Mouse (Mus musculus): ENCODE measurements around the gene Rogdi. TPM values are rescaled to one million over a fixed set of nuclear protein-coding genes. Genes with fewer than 3 reads are reported as not detected.

The Rogdi gene
- polyA plus RNA-seq, 1 experiment: 251 TPM

DNA sequence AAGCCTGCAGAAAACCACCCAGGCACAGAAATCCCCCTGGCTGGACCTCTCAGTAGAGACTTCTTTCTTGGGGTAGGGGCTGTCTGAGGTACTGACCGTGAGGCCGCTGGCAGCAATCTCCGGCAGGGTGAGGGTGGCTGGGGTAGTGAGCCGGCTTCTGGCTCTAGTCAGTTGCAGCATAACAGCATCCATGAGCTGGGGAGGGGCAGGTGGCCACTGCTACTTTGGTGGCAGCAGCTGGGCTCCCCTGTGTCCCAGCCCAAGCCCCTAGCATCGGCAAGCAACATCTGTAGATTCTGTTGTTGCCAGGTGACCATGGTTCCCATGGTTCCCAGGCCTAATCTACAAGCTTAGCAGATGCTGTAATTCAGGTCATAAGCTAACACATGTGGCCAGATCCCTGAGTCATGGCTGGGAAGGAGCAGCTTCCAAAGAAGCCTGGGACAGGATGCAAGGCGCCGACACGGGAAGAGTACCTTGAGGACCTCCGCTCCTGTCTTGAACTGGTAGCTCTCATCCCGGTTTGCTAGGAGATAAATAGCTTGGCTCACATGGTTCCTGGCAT lies 2.9 kb downstream of the Rogdi start:
- no peak overlapping the region for H3K4me3 ChIP-seq (ENCODE audit: insufficient read depth, low read depth, low read length)
- 92% methylated on average over 10 of the region's 10 CpGs for WGBS
- peaks cover 15% of the 10 kb centered on the region for H3K4me1 ChIP-seq (ENCODE audit: control insufficient read depth, insufficient read depth, low read length)
- H3K27ac ChIP-seq (ENCODE audit: insufficient read depth, low read depth, low read length): no peak overlapping the region
- H3K36me3 ChIP-seq (ENCODE audit: control insufficient read depth, insufficient read depth, low read length): no peaks in the 10 kb centered on the region
- no peak for TF ChIP-seq POLR2A (IDR thresholded peaks at IDR 0.05; ENCODE audit: low read depth, low read length)
- TF ChIP-seq CTCF (conservative IDR thresholded peaks at IDR 0.05; ENCODE audit: insufficient read depth, insufficient read length, low read depth, low read length): no peak
- H3K27me3 ChIP-seq (replicated peaks; ENCODE audit: control insufficient read depth, insufficient read depth, low read length): no peaks in the 10 kb centered on the region
- DNase-seq: no peak

DNA sequence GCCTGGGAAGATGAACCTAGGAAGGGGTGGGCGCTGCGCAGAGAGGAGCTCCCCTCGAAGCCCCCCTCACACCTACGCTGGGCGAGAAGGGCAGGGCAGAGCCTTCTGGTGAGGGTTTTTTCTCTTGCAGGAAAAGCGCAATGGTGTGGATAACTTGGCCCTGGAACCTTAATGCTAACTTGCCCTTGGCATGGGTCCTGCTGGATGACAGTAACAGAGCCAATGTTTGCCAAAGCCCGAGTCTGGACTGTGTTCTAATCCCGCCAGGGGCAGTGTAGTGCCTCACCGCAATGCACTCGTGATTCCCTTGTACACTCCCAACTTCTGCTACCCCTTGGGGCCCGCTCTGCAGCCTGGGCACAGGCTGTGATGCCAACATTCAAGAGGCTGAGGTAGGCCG lies 5.3 kb downstream of the Rogdi start:
- Histone ChIP-seq H3K4me1 (ENCODE audit: control insufficient read depth, insufficient read depth, low read length) (peaks cover 15% of the 10 kb centered on the region), H3K27ac (ENCODE audit: insufficient read depth, low read depth, low read length) (peak overlapping the region; percentile 76), H3K36me3 (ENCODE audit: control insufficient read depth, insufficient read depth, low read length) (no peaks in the 10 kb centered on the region), H3K4me3 (ENCODE audit: insufficient read depth, low read depth, low read length) (peak overlapping the region; percentile 48; the same call in 1 of the 2 replicates), H3K27me3 (replicated peaks; ENCODE audit: control insufficient read depth, insufficient read depth, low read length) (no peaks in the 10 kb centered on the region)
- 58% methylated on average over 12 of the region's 12 CpGs for WGBS
- peak; percentile 88 for DNase-seq
- TF ChIP-seq CTCF (conservative IDR thresholded peaks at IDR 0.05; ENCODE audit: insufficient read depth, insufficient read length, low read depth, low read length): 0 out of 2 replicates have a peak, but pooled peaks have one; percentile 17
- TF ChIP-seq POLR2A (IDR thresholded peaks at IDR 0.05; ENCODE audit: low read depth, low read length): no peak

DNA sequence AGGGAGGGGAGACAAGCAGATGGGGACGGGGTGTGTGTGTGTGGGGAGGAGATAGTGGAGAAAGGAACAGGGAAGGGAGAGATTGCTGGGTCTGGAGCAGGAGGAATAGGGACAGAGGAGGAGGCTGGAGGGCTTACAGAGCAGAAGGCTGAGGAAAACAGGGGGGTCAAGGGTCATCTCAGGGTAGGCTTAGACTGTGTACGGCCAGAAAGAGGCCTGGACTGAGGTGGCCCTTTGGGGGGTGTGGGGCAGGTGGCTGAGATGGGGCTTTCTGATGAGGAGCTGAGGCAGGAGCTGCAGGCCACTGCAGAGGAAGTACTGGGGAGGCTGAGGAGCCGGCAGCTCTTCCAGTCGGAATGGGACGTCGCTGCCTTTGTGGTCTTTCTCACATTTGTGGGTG lies 5.9 kb downstream of the Rogdi start:
- Histone ChIP-seq H3K27me3 (replicated peaks; ENCODE audit: control insufficient read depth, insufficient read depth, low read length) (no peaks in the 10 kb centered on the region), H3K36me3 (ENCODE audit: control insufficient read depth, insufficient read depth, low read length) (no peaks in the 10 kb centered on the region), H3K4me1 (ENCODE audit: control insufficient read depth, insufficient read depth, low read length) (peaks cover 12% of the 10 kb centered on the region), H3K27ac (ENCODE audit: insufficient read depth, low read depth, low read length) (peak overlapping the region; percentile 76), H3K4me3 (ENCODE audit: insufficient read depth, low read depth, low read length) (peak overlapping the region; percentile 48)
- DNase-seq: peak; percentile 40
- 37% methylated on average over 6 of the region's 6 CpGs for WGBS
- TF ChIP-seq CTCF (conservative IDR thresholded peaks at IDR 0.05; ENCODE audit: insufficient read depth, insufficient read length, low read depth, low read length): no peak
- no peak for TF ChIP-seq POLR2A (IDR thresholded peaks at IDR 0.05; ENCODE audit: low read depth, low read length)

DNA sequence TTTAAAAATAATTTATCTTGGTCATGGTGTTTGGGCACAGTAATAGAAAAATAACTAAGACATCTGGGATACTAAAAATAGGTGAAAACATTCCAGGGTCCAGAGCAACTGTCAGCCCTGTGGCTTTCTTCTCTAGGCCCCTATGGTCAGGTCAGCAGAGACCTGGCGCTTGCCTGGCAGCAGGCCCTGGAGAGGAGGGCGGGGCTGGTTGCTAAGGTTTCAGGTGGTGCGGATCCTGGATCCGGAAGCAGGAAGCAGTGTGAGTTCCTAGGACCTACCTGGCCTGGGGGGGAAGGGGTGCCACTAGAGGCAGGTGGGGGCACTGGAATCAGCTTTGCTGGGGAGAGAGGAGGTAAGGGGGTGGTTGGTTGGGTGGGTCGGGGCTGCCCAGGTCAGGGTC lies 6.3 kb downstream of the Rogdi start, which contains the start of gene Smim22:
Smim22 (plus strand) TSS at position 222 of the 400 bp plus-strand sequence.
- DNase-seq: peak; percentile 90
- peaks cover 8% of the 10 kb centered on the region for H3K4me1 ChIP-seq (ENCODE audit: control insufficient read depth, insufficient read depth, low read length)
- TF ChIP-seq CTCF (conservative IDR thresholded peaks at IDR 0.05; ENCODE audit: insufficient read depth, insufficient read length, low read depth, low read length): no peak
- no peak for TF ChIP-seq POLR2A (IDR thresholded peaks at IDR 0.05; ENCODE audit: low read depth, low read length)
- WGBS: 38% methylated on average over 5 of the region's 5 CpGs
- H3K4me3 ChIP-seq (ENCODE audit: insufficient read depth, low read depth, low read length): peak within 1 kb of the TSS; percentile 48
- H3K27me3 ChIP-seq (replicated peaks; ENCODE audit: control insufficient read depth, insufficient read depth, low read length): no peaks in the 10 kb centered on the region
- peak within 1 kb of the TSS; percentile 76 for H3K27ac ChIP-seq (ENCODE audit: insufficient read depth, low read depth, low read length)
- no peaks in the 10 kb centered on the region for H3K36me3 ChIP-seq (ENCODE audit: control insufficient read depth, insufficient read depth, low read length)

DNA sequence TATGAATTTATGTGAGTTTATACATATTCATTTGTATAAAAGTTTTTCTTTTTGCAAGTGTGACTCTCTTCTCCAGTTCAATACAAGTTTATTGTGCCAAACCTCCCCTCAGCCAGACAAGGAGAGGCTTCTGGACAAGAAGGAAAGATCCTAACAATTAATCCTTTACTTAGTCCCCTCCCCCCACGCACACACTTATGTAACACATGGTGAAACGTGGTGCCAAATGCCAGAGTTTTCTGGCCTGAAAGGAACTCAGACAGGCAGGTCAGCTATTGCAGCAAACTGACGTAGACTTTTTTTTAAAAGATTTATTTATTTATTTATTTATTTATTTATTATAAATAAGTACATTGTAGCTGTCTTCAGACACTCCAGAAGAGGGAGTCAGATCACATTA lies 12.7 kb downstream of the Rogdi start:
- no peak overlapping the region for H3K4me3 ChIP-seq (ENCODE audit: insufficient read depth, low read depth, low read length)
- no peak overlapping the region for H3K27ac ChIP-seq (ENCODE audit: insufficient read depth, low read depth, low read length)
- no peaks in the 10 kb centered on the region for H3K36me3 ChIP-seq (ENCODE audit: control insufficient read depth, insufficient read depth, low read length)
- WGBS: 35% methylated on average over 3 of the region's 3 CpGs
- H3K4me1 ChIP-seq (ENCODE audit: control insufficient read depth, insufficient read depth, low read length): peaks cover 6% of the 10 kb centered on the region
- H3K27me3 ChIP-seq (replicated peaks; ENCODE audit: control insufficient read depth, insufficient read depth, low read length): no peaks in the 10 kb centered on the region
- TF ChIP-seq CTCF (conservative IDR thresholded peaks at IDR 0.05; ENCODE audit: insufficient read depth, insufficient read length, low read depth, low read length) (no peak), POLR2A (IDR thresholded peaks at IDR 0.05; ENCODE audit: low read depth, low read length) (no peak)
- peak; percentile 83 for DNase-seq

DNA sequence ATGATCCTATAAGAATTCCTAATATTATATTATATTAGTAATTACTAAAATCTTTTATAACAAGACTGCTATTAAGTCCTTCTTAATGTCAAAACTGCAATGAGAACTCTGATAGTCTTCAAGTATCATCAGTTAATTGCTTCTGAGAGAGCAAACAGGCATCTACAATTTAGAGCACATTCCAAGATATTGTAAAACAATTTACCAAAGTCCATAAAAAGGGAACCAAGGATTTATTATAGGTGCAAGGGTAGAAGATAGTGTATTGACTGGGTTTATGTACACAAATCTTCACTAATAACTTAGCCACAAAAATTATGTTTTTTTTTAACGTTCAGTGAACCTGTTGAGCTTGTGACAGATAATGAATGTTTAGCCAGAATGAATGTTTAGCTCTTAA lies 14.4 kb downstream of the Rogdi start:
- no peaks in the 10 kb centered on the region for H3K36me3 ChIP-seq (ENCODE audit: control insufficient read depth, insufficient read depth, low read length)
- no peak for TF ChIP-seq POLR2A (IDR thresholded peaks at IDR 0.05; ENCODE audit: low read depth, low read length)
- no peak for TF ChIP-seq CTCF (conservative IDR thresholded peaks at IDR 0.05; ENCODE audit: insufficient read depth, insufficient read length, low read depth, low read length)
- DNase-seq: no peak
- 59% methylated on average over 1 of the region's 1 CpGs for WGBS
- no peak overlapping the region for H3K4me3 ChIP-seq (ENCODE audit: insufficient read depth, low read depth, low read length)
- no peak overlapping the region for H3K27ac ChIP-seq (ENCODE audit: insufficient read depth, low read depth, low read length)
- no peaks in the 10 kb centered on the region for H3K27me3 ChIP-seq (replicated peaks; ENCODE audit: control insufficient read depth, insufficient read depth, low read length)
- peaks cover 6% of the 10 kb centered on the region for H3K4me1 ChIP-seq (ENCODE audit: control insufficient read depth, insufficient read depth, low read length)

DNA sequence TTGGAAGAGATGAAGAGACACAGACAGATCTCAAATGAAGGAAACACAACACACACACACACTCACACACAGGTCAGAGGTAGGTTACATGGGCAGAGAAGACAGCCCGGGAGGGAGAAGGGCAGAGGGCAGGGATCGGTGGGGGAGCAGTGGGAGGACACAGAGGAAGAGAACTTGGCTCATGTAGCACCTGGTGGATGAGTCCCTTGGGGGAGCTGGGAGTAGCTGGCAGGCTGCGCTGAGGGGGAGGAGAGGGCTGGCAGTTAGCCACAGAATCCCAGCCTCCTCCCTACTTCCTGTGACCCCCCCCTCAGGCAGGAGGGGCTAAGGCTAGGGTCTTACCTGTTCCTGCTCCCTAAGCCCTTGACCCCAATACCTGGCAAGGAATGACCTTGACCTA lies 15.8 kb downstream of the Rogdi start, which contains the start of gene Sept12:
Sept12 (minus strand) TSS at position 300 of the 400 bp plus-strand sequence.
- peaks cover 6% of the 10 kb centered on the region for H3K4me1 ChIP-seq (ENCODE audit: control insufficient read depth, insufficient read depth, low read length)
- no peak within 1 kb of the TSS for H3K4me3 ChIP-seq (ENCODE audit: insufficient read depth, low read depth, low read length)
- no peaks in the 10 kb centered on the region for H3K36me3 ChIP-seq (ENCODE audit: control insufficient read depth, insufficient read depth, low read length)
- peak; percentile 55 for DNase-seq
- WGBS: 13% methylated on average over 3 of the region's 3 CpGs
- TF ChIP-seq CTCF (conservative IDR thresholded peaks at IDR 0.05; ENCODE audit: insufficient read depth, insufficient read length, low read depth, low read length) (no peak), POLR2A (IDR thresholded peaks at IDR 0.05; ENCODE audit: low read depth, low read length) (no peak)
- no peaks in the 10 kb centered on the region for H3K27me3 ChIP-seq (replicated peaks; ENCODE audit: control insufficient read depth, insufficient read depth, low read length)
- H3K27ac ChIP-seq (ENCODE audit: insufficient read depth, low read depth, low read length): no peak within 1 kb of the TSS
